Mouse (Mus musculus) urinary bladder, postnatal 14 days (tissue): Measurements from ENCODE around the gene Cachd1.
A peak's percentile ranks its signal among the peaks of the same experiment; 100 is the strongest.

Experiments
- DNase-seq: peaks from one replicate; pipeline ENCODE4 v3.0.0; 2021; ENCODE audit warnings: low spot score

The Cachd1 gene

GRCm38 (mm10) chr4:100790176-100790575 lies 13.7 kb downstream of the Cachd1 start:
- DNase-seq, result no peak

- DNase-seq, result no peak
These were observed 16.7 kb downstream of the Cachd1 start for GRCm38 (mm10) chr4:100793147-100793546.

GRCm38 (mm10) chr4:100795523-100795922 lies 19.0 kb downstream of the Cachd1 start:
- DNase-seq, result no peak

GRCm38 (mm10) chr4:100800730-100801442 lies 24.4 kb downstream of the Cachd1 start:
- DNase-seq, result peak; percentile 22

GRCm38 (mm10) chr4:100801443-100801786 lies 24.9 kb downstream of the Cachd1 start:
- DNase-seq, result no peak

GRCm38 (mm10) chr4:100811057-100811695 lies 34.7 kb downstream of the Cachd1 start:
- DNase-seq, result no peak

GRCm38 (mm10) chr4:100811802-100812510 lies 35.5 kb downstream of the Cachd1 start:
- DNase-seq, result no peak

- no peak for DNase-seq
These were observed 37.4 kb downstream of the Cachd1 start for GRCm38 (mm10) chr4:100813767-100814461.

GRCm38 (mm10) chr4:100819238-100819637 lies 42.8 kb downstream of the Cachd1 start:
- no peak for DNase-seq

- DNase-seq, result no peak
These were observed 46.1 kb downstream of the Cachd1 start for GRCm38 (mm10) chr4:100822526-100822925.

- DNase-seq, result no peak
These were observed 50.9 kb downstream of the Cachd1 start for GRCm38 (mm10) chr4:100827374-100827773.

- no peak for DNase-seq
These were observed 52.3 kb downstream of the Cachd1 start for GRCm38 (mm10) chr4:100828737-100829136.

- no peak for DNase-seq
These were observed 60.7 kb downstream of the Cachd1 start for GRCm38 (mm10) chr4:100837205-100837604.

- DNase-seq, result no peak
These were observed 66.2 kb downstream of the Cachd1 start for GRCm38 (mm10) chr4:100842629-100843028.

- DNase-seq, result no peak
These were observed 66.6 kb downstream of the Cachd1 start for GRCm38 (mm10) chr4:100843119-100843518.

GRCm38 (mm10) chr4:100850846-100851495 lies 74.5 kb downstream of the Cachd1 start:
- no peak for DNase-seq

- no peak for DNase-seq
These were observed 76.0 kb downstream of the Cachd1 start for GRCm38 (mm10) chr4:100852448-100852847.

GRCm38 (mm10) chr4:100853426-100853825 lies 77.0 kb downstream of the Cachd1 start:
- no peak for DNase-seq

- no peak for DNase-seq
These were observed 78.9 kb downstream of the Cachd1 start for GRCm38 (mm10) chr4:100855373-100855772.

- DNase-seq, result no peak
These were observed 81.0 kb downstream of the Cachd1 start for GRCm38 (mm10) chr4:100857411-100857869.

GRCm38 (mm10) chr4:100863861-100864428 lies 87.5 kb downstream of the Cachd1 start:
- no peak for DNase-seq

GRCm38 (mm10) chr4:100865423-100865822 lies 88.9 kb downstream of the Cachd1 start:
- DNase-seq, result no peak
